Mouse (Mus musculus) ES-E14 (cell line): Measurements from ENCODE around the gene Dab1. TPM values are rescaled to one million over a fixed set of nuclear protein-coding genes. Genes with fewer than 3 reads are reported as not detected.

Source experiments
- DNase-seq: peaks from one replicate; pipeline ENCODE4 v3.0.0-alpha.2; 2013; ENCODE audit warnings: low read depth, low spot score
- H3K27ac ChIP-seq: 2 replicates; pipeline ENCODE4 v1.5.1; 2012; ENCODE audit warnings: low read depth, mild to moderate bottlenecking, low read length, moderate library complexity, mixed read lengths; ENCODE audit not compliant: poor library complexity, insufficient read depth, severe bottlenecking
- H3K36me3 ChIP-seq: 2 replicates; pipeline ENCODE4 v1.6.1; 2012; ENCODE audit warnings: mild to moderate bottlenecking, low read length, moderate library complexity, mixed read lengths; ENCODE audit not compliant: control insufficient read depth, poor library complexity, insufficient read depth, severe bottlenecking
- H3K4me1 ChIP-seq, 2 experiments: fragments of 150-350 bp in 1 of 2; sonication (generic) in 1 of 2; 2 replicates each; pipeline ENCODE4 v1.6.1; 2012; ENCODE audit warnings: low read length in 2 of 2, mild to moderate bottlenecking in 1 of 2, mixed read lengths in 1 of 2; ENCODE audit not compliant: control insufficient read depth in 2 of 2, insufficient read depth in 2 of 2, poor library complexity in 1 of 2
- H3K4me3 ChIP-seq, 2 experiments: fragments of 150-350 bp in 1 of 2; sonication (generic) in 1 of 2; 2 replicates each; pipeline ENCODE4 v1.5.1; 2012; ENCODE audit warnings: low read length in 2 of 2, low read depth in 1 of 2, mild to moderate bottlenecking in 1 of 2, mixed read lengths in 1 of 2; ENCODE audit not compliant: insufficient read depth in 1 of 2, poor library complexity in 1 of 2, severe bottlenecking in 1 of 2
- H3K9ac ChIP-seq: 2 replicates; pipeline ENCODE4 v1.6.1; 2012; ENCODE audit warnings: low read depth, mild to moderate bottlenecking, low read length, mixed read lengths; ENCODE audit not compliant: poor library complexity, insufficient read depth, severe bottlenecking
- H3K9me3 ChIP-seq: fragments of 150-350 bp; sonication (generic); 2 replicates; pipeline ENCODE4 v1.6.1; 2012; ENCODE audit warnings: low read depth, mild to moderate bottlenecking, low read length; ENCODE audit not compliant: control insufficient read depth, insufficient read depth
- CHD2 ChIP-seq: IDR thresholded peaks from 2 replicates; pipeline ENCODE4 v1.6.1; 2014; ENCODE audit warnings: mild to moderate bottlenecking, low read depth, low read length, inconsistent platforms
- HCFC1 ChIP-seq: IDR thresholded peaks from 2 replicates; pipeline ENCODE4 v1.6.1; 2012; ENCODE audit warnings: low read length, inconsistent platforms, borderline replicate concordance; ENCODE audit not compliant: insufficient read depth
- MAFK ChIP-seq: IDR thresholded peaks from 2 replicates; pipeline ENCODE4 v1.6.1; 2014; ENCODE audit warnings: mild to moderate bottlenecking, low read depth, low read length, inconsistent platforms; ENCODE audit not compliant: insufficient read depth
- ZC3H11A ChIP-seq: IDR thresholded peaks from 2 replicates; pipeline ENCODE4 v1.6.1; 2012; ENCODE audit warnings: low read depth, mild to moderate bottlenecking, inconsistent platforms, low read length, borderline replicate concordance
- ZNF384 ChIP-seq: IDR thresholded peaks from 2 replicates; pipeline ENCODE4 v1.6.1; 2012; ENCODE audit warnings: low read depth, low read length, inconsistent platforms
- in situ Hi-C, 2 experiments: fragments of 600-800 bp; cut with MboI; formaldehyde crosslinking; loops; one replicate each; pipeline ENCODE4 v1.15.1; 2025; ENCODE audit warnings: low sequenced_read_pairs in 2 of 2, inconsistent platforms in 1 of 2; ENCODE audit not compliant: unreplicated experiment in 2 of 2
- total RNA-seq: library from RNA; depleted of rRNA; stranded (reverse); fragments of 300-350 nt; gene quantifications from 2 replicates; pipeline ENCODE4 v1.2.3, GENCODE M21; 2012

Gene Dab1
- total RNA-seq, 1 experiment, result 7.9 TPM

GRCm38 (mm10) chr4:104012150-104012549 lies 393.0 kb downstream of the Dab1 start:
- Histone ChIP-seq H3K27ac (no peak overlapping the region), H3K36me3 (no peaks in the 10 kb centered on the region), H3K4me1 (no peaks in the 10 kb centered on the region), H3K9me3 (no peaks in the 10 kb centered on the region), H3K9ac (no peak overlapping the region), H3K4me3 (no peak overlapping the region)
- in situ Hi-C loops, result no loop called here
- no peak for DNase-seq
- no peak for TF ChIP-seq ZC3H11A
- no peak for TF ChIP-seq ZNF384
- no peak for TF ChIP-seq HCFC1
- TF ChIP-seq MAFK, result no peak
- TF ChIP-seq CHD2, result no peak

GRCm38 (mm10) chr4:104025117-104025694 lies 406.0 kb downstream of the Dab1 start:
- in situ Hi-C loops, result no loop called here
- no peak for DNase-seq

GRCm38 (mm10) chr4:104026834-104027233 lies 407.7 kb downstream of the Dab1 start:
- in situ Hi-C loops, result no loop called here
- H3K4me1 ChIP-seq, result no peaks in the 10 kb centered on the region
- H3K4me3 ChIP-seq, result no peak overlapping the region
- H3K9me3 ChIP-seq, result no peaks in the 10 kb centered on the region
- DNase-seq, result no peak
- TF ChIP-seq ZC3H11A (no peak), CHD2 (no peak)
- no peak overlapping the region for H3K9ac ChIP-seq
- no peak overlapping the region for H3K27ac ChIP-seq
- H3K36me3 ChIP-seq, result no peaks in the 10 kb centered on the region

More at GRCm38 (mm10) chr4:104025117-104025694, 406.0 kb downstream of the Dab1 start:
- Histone ChIP-seq H3K9ac (no peak overlapping the region), H3K9me3 (no peaks in the 10 kb centered on the region), H3K4me3 (no peak overlapping the region), H3K27ac (no peak overlapping the region), H3K4me1 (no peaks in the 10 kb centered on the region), H3K36me3 (no peaks in the 10 kb centered on the region)
- TF ChIP-seq MAFK (no peak), ZNF384 (no peak), ZC3H11A (no peak), HCFC1 (no peak), CHD2 (no peak)

- no peaks in the 10 kb centered on the region for H3K36me3 ChIP-seq
- in situ Hi-C loops, result no loop called here
Observed at GRCm38 (mm10) chr4:104027239-104027638, 408.1 kb downstream of the Dab1 start.

GRCm38 (mm10) chr4:104036091-104036490 lies 416.9 kb downstream of the Dab1 start:
- Histone ChIP-seq H3K36me3 (no peaks in the 10 kb centered on the region; the same call in 1 of the 2 replicates), H3K9ac (no peak overlapping the region), H3K4me3 (no peak overlapping the region), H3K27ac (no peak overlapping the region), H3K4me1 (no peaks in the 10 kb centered on the region), H3K9me3 (no peaks in the 10 kb centered on the region)
- DNase-seq, result no peak
- TF ChIP-seq ZNF384 (no peak), CHD2 (no peak), MAFK (no peak), HCFC1 (no peak)
- in situ Hi-C loops, result no loop called here

More at GRCm38 (mm10) chr4:104027239-104027638, 408.1 kb downstream of the Dab1 start:
- no peak for DNase-seq
- H3K9me3 ChIP-seq, result no peaks in the 10 kb centered on the region
- H3K4me3 ChIP-seq, result no peak overlapping the region
- H3K27ac ChIP-seq, result no peak overlapping the region
- H3K4me1 ChIP-seq, result no peaks in the 10 kb centered on the region
- TF ChIP-seq ZNF384 (no peak), MAFK (no peak), CHD2 (no peak), ZC3H11A (no peak), HCFC1 (no peak)
- H3K9ac ChIP-seq, result no peak overlapping the region
